Mouse (Mus musculus): ENCODE data around the gene Gbp7. TPM values are rescaled to one million over a fixed set of nuclear protein-coding genes. Genes with fewer than 3 reads are reported as not detected.

Gene Gbp7
- polyA plus RNA-seq, 1 experiment from 2014 or later, result 1.5 TPM

DNA sequence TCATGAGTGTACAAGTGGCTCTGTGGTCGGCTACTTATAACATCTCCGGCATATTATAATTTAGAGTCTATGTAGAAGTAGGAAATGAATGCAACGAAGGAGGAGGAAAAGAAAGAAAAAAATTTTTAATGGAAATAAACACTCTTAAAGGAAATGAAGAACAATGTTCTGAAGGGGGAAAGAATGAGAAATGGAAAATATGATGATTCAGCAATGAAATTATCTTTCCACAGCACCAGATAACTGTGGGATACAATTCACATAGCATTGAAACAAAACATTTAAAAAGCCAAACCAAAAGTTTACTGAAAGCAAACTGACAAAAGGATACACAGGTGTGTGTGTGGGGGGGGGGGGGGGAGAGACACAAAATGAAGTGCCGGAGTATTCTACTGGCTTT, 52.9 kb downstream of the Gbp7 start:
- Histone ChIP-seq H3K27ac (ENCODE audit: low read depth, low read length) (no peak overlapping the region), H3K4me1 (ENCODE audit: control insufficient read depth, insufficient read depth, low read length) (no peaks in the 10 kb centered on the region), H3K4me3 (ENCODE audit: low read depth, low read length) (no peak overlapping the region), H3K36me3 (ENCODE audit: control insufficient read depth, insufficient read depth, low read length) (no peaks in the 10 kb centered on the region), H3K4me2 (ENCODE audit: low read length) (no peak overlapping the region), H3K9ac (ENCODE audit: low read length) (no peak overlapping the region), H3K9me3 (replicated peaks; ENCODE audit: control insufficient read depth, low read length) (no peaks in the 10 kb centered on the region), H3K27me3 (replicated peaks; ENCODE audit: control insufficient read depth, insufficient read depth, low read length) (no peaks in the 10 kb centered on the region)
- DNase-seq (ENCODE audit: low spot score) (no peak), ATAC-seq (no peak)
- 90% methylated on average over 4 of the region's 4 CpGs for WGBS

DNA sequence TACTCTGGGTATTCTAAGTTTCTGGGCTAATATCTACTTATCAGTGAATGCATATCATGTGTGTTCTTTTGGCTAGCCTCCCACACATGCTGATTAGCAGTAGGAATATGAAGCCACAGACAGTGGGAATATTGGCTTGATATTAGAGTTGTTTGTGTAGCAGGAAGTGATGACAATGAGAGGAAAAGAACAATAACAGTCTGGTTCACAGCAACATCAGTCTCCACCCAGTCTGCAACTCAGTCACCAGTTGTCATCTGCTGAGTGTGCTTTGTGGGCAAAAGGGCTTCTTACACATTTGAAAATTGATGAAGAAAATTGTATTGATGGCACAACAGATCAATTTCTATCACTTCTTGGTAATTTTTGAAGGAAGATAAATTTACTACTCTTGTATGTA, 57.2 kb downstream of the Gbp7 start:
- no peak overlapping the region for H3K4me2 ChIP-seq (ENCODE audit: low read length)
- H3K4me1 ChIP-seq (ENCODE audit: control insufficient read depth, insufficient read depth, low read length), result no peaks in the 10 kb centered on the region
- no peaks in the 10 kb centered on the region for H3K27me3 ChIP-seq (replicated peaks; ENCODE audit: control insufficient read depth, insufficient read depth, low read length)
- H3K4me3 ChIP-seq (ENCODE audit: low read depth, low read length), result no peak overlapping the region
- no peak overlapping the region for H3K27ac ChIP-seq (ENCODE audit: low read depth, low read length)
- no peaks in the 10 kb centered on the region for H3K36me3 ChIP-seq (ENCODE audit: control insufficient read depth, insufficient read depth, low read length)
- ATAC-seq (no peak), DNase-seq (ENCODE audit: low spot score) (no peak)
- no peak overlapping the region for H3K9ac ChIP-seq (ENCODE audit: low read length)
- H3K9me3 ChIP-seq (replicated peaks; ENCODE audit: control insufficient read depth, low read length), result no peaks in the 10 kb centered on the region

DNA sequence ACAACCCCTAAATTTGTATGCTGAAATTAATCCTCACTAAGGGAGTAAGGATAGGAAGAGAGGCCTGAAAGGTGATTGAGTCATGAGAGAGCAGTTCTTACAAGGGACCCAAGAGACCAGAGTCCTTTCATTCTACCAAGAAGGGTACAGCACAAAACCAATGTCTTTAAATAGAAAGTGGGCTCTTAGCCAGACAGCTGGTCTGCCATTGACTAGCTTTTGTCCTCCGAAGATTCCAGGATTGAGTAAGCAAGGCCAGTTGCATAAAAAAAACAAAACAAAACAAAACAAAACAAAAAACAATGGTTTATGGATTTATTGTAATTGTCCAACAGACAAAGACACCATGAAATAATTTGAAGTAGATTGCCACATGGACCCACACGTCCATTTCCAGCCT, 58.7 kb downstream of the Gbp7 start:
- ATAC-seq, result no peak
- DNase-seq (ENCODE audit: low spot score), result peak; percentile 0
- H3K9me3 ChIP-seq (replicated peaks; ENCODE audit: control insufficient read depth, low read length), result no peaks in the 10 kb centered on the region

DNA sequence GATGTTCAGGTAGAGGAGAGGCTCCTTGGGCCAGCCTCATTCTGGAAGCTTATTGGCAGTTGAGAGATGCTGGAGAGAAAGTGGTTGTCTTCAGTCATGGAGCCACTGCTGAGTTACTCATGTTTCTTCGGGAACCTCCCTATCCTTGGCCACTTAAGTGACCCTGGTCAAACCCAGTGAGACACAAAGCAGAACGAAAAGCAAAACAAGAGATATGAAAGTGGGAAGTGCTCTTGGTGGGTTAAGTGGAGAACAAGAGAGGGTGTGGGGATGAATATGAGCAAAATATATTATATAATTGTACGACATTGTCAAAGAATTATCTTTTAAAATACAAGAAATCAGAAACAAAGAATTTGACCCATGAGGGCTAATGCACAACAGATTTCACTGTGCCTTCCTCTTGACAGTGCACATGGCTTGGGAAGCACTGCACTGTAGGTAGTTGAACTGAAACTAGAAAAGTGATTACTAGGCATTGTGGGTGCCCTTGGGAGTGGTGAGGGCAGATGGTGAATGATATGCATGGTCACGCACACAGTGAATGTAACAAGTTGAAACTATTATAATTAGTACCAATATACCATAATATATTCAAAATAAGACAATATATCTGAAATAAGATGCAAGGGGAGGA, 60.4 kb downstream of the Gbp7 start:
- no peak for DNase-seq (ENCODE audit: low spot score)

More for the DNA sequence above, 58.7 kb downstream of the Gbp7 start:
- WGBS, result 76% methylated on average over 2 of the region's 2 CpGs
- Histone ChIP-seq H3K27ac (ENCODE audit: low read depth, low read length) (no peak overlapping the region), H3K27me3 (replicated peaks; ENCODE audit: control insufficient read depth, insufficient read depth, low read length) (no peaks in the 10 kb centered on the region), H3K4me2 (ENCODE audit: low read length) (no peak overlapping the region), H3K9ac (ENCODE audit: low read length) (no peak overlapping the region), H3K36me3 (ENCODE audit: control insufficient read depth, insufficient read depth, low read length) (no peaks in the 10 kb centered on the region), H3K4me1 (ENCODE audit: control insufficient read depth, insufficient read depth, low read length) (no peaks in the 10 kb centered on the region), H3K4me3 (ENCODE audit: low read depth, low read length) (no peak overlapping the region)

DNA sequence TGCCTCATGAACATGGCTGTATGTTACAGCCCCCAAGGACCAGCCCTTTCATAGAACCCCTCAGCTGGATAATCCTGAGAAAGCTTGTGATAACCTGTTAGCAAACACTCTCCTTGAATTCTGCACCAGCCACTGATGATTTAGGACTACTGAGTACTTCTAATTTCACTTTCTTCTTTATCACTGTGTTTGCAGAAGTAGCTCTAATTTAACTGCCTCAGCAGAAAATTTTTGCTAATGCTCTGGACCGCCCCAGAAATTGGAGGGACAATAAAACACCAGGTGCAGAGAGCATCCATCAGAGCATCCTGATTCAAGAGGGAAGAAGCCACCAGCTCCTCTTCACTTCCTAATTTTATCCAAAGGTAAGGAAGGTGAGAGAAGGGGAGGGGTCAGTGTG, 64.4 kb downstream of the Gbp7 start, which contains the start of gene Gbp2b:
Gene Gbp2b, plus strand, starts transcription at position 301 of the 400 bp plus-strand sequence.
- Histone ChIP-seq H3K36me3 (ENCODE audit: control insufficient read depth, insufficient read depth, low read length) (no peaks in the 10 kb centered on the region), H3K27ac (ENCODE audit: low read depth, low read length) (no peak within 1 kb of the TSS), H3K9me3 (replicated peaks; ENCODE audit: control insufficient read depth, low read length) (no peaks in the 10 kb centered on the region), H3K4me1 (ENCODE audit: control insufficient read depth, insufficient read depth, low read length) (no peaks in the 10 kb centered on the region), H3K27me3 (replicated peaks; ENCODE audit: control insufficient read depth, insufficient read depth, low read length) (no peaks in the 10 kb centered on the region), H3K4me3 (ENCODE audit: low read depth, low read length) (no peak within 1 kb of the TSS), H3K9ac (ENCODE audit: low read length) (no peak within 1 kb of the TSS), H3K4me2 (ENCODE audit: low read length) (no peak within 1 kb of the TSS)
- ATAC-seq (no peak), DNase-seq (ENCODE audit: low spot score) (no peak)
- 81% methylated on average over 1 of the region's 1 CpGs for WGBS

More for the DNA sequence above, 60.4 kb downstream of the Gbp7 start:
- H3K36me3 ChIP-seq (ENCODE audit: control insufficient read depth, insufficient read depth, low read length), result no peaks in the 10 kb centered on the region
- no peaks in the 10 kb centered on the region for H3K4me1 ChIP-seq (ENCODE audit: control insufficient read depth, insufficient read depth, low read length)
- H3K4me2 ChIP-seq (ENCODE audit: low read length), result no peak overlapping the region
- H3K9ac ChIP-seq (ENCODE audit: low read length), result no peak overlapping the region
- H3K27me3 ChIP-seq (replicated peaks; ENCODE audit: control insufficient read depth, insufficient read depth, low read length), result no peaks in the 10 kb centered on the region
- no peaks in the 10 kb centered on the region for H3K9me3 ChIP-seq (replicated peaks; ENCODE audit: control insufficient read depth, low read length)
- 91% methylated on average over 4 of the region's 4 CpGs for WGBS
- H3K27ac ChIP-seq (ENCODE audit: low read depth, low read length), result no peak overlapping the region
- H3K4me3 ChIP-seq (ENCODE audit: low read depth, low read length), result no peak overlapping the region
- no peak for ATAC-seq

DNA sequence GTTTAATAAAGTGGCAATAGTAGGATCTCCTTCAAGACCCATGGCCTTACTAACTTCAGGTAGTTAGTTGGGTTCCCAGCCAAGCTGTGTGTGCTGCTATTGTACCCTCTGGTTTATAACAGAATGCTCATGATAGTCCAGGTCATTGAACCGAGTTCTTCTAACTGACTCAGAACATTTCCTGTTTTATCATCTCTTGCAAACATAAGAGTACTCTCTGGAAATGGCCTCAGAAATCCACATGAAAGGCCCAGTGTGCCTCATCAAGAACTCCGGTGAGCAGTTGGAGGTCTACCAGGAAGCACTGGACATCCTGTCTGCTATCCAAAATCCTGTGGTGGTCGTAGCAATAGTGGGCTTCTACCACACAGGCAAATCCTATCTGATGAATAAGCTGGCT, 67.8 kb downstream of the Gbp7 start:
- Histone ChIP-seq H3K4me1 (ENCODE audit: control insufficient read depth, insufficient read depth, low read length) (no peaks in the 10 kb centered on the region), H3K27me3 (replicated peaks; ENCODE audit: control insufficient read depth, insufficient read depth, low read length) (no peaks in the 10 kb centered on the region), H3K4me2 (ENCODE audit: low read length) (no peak overlapping the region), H3K9ac (ENCODE audit: low read length) (no peak overlapping the region), H3K36me3 (ENCODE audit: control insufficient read depth, insufficient read depth, low read length) (no peaks in the 10 kb centered on the region), H3K4me3 (ENCODE audit: low read depth, low read length) (no peak overlapping the region), H3K9me3 (replicated peaks; ENCODE audit: control insufficient read depth, low read length) (no peaks in the 10 kb centered on the region), H3K27ac (ENCODE audit: low read depth, low read length) (no peak overlapping the region)
- DNase-seq (ENCODE audit: low spot score) (no peak), ATAC-seq (no peak)
- WGBS, result 85% methylated on average over 3 of the region's 3 CpGs

Other genes starting within 250 kb of the Gbp7 start
- 13.3 and 14.3 TPM in 2 replicates for gene Pdlim5, start 134.6 kb upstream of the Gbp7 start, polyA plus RNA-seq (2014; fragmentation: Nextera tagmentation; extraction: Ambion mirVana)
- not detected in 2 replicates for gene Gbp5, start 36.4 kb upstream of the Gbp7 start, polyA plus RNA-seq (2014; fragmentation: Nextera tagmentation; extraction: Ambion mirVana)
- 1.0 and 1.5 TPM in 2 replicates for gene Gbp3, start 29.7 kb downstream of the Gbp7 start, polyA plus RNA-seq (2014; fragmentation: Nextera tagmentation; extraction: Ambion mirVana)
- not detected in 2 replicates for gene Gbp2b, start 64.5 kb downstream of the Gbp7 start, polyA plus RNA-seq (2014; fragmentation: Nextera tagmentation; extraction: Ambion mirVana)
- 0.33 and 0.63 TPM in 2 replicates for gene Gbp2, start 90.3 kb downstream of the Gbp7 start, polyA plus RNA-seq (2014; fragmentation: Nextera tagmentation; extraction: Ambion mirVana)
- 6.2 and 7.5 TPM in 2 replicates for gene Kyat3, start 170.7 kb downstream of the Gbp7 start, polyA plus RNA-seq (2014; fragmentation: Nextera tagmentation; extraction: Ambion mirVana)
- gene Gtf2b, start 234.7 kb downstream of the Gbp7 start, polyA plus RNA-seq (2014; fragmentation: Nextera tagmentation; extraction: Ambion mirVana), result 99.8 and 112 TPM in 2 replicates

Measured in forebrain, embryonic 14.5 days (tissue).